Mouse (Mus musculus): ENCODE results near the gene Cavin3.
"Not testable (repeated sequence)": the region's sequence is repeated elsewhere in the genome, so short reads cannot be mapped to it uniquely, and the experiment has no call there.

The Cavin3 gene

DNA sequence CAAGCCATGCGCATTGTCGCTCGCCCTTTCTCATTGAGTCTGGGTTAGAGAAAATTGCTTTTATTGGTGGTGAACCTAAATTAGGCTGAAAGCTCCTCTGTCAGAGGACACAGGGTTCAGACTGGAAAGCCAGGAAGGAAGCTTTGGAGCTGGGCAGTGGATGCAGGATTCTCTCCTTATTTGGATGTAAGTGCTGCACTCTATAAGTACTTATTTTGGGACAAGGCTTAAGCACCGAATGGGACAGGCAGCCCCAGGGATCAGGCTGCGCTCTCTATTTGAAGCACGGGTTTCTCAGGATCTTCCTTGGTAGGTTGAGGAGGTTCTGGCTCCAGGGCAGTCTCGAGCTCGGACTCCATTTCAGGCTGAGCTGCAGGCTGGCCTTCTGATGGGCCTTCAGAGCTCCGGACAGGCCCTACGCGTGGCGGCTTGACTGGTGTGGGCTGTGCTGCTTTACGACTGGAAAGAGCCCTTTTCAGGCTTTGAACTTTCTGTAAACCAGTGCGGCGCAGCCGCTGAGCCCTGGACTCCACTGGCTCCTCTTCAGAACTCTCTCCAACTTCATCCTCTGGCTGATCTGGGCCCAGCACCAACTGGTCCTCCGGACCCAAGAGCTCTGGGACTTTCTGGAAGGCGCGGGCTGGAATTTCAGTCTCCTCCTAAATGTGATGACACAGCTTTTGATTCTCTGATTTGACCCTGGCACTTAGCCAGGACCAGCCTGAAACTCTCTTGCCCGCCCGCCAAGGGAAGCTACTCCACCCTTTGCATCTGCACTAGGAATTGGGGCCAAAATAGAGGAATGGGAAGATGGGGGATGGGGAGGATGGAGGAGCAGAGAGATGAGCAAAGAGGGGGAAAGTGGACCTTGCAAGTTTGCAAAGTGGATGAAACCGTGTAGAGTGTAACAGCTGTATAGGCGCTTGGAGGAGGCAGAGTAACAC lies 1.3 kb downstream of the Cavin3 start:
- no peak for DNase-seq (ENCODE audit: low read depth, low spot score)

DNA sequence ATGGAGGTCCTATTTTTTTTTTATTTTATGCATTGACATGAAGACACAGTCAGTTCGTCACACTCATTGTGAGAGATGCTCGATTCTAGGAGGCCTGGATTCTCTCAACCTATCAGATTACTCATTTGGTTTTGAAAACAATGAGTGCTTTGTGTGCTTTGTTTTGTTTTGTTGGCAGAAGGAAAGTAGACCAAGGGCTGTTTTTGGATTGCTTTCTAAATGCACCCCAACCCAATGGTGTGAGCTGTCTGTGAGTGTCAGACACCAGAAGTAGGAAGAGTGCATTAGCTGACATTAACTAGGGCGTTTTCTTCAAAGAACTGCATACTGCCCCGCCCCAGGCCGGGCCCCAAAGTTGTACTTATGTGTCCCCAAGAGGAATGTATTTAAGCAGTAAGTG lies 2.0 kb downstream of the Cavin3 start:
- DNase-seq (ENCODE audit: low read depth, low spot score), result no peak

DNA sequence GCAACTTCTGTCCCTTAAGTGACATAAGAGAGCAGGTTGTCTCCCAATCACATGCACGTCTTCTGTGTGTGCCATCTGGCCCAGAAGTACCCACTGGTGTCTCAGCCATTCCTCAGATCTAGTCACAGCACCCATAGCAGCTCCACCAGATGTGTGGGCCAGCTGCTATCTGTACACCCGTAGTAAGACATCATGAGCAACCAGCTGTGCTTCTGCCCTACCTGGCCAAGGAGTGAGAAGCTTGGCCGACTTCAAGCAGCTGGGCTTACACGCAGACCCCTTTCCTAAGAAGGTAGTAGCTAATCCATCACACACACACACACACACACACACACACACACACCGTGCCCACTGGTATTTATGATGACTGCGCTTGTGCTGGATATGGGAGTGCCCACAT lies 2.9 kb downstream of the Cavin3 start:
- DNase-seq (ENCODE audit: low read depth, low spot score), result no peak

DNA sequence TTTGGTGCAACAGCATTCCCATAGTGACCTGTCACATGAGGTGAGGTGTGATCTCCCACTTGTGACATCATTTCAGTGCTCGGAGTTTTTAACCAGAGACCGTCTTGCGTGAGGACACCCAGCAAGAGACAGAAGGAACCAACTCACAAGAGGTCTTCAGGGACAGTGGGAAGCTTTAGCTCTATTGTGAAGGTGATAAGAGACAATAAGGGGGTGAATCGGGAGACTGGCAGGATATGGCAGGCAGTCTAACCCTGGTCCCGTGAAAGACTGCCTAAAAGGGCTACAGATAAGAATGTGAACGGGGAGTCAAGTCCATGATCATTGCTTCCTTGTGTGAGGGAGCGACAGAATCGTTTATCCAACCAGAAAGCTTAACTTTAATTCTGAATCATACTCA lies 3.8 kb downstream of the Cavin3 start:
- no peak for DNase-seq (ENCODE audit: low read depth, low spot score)

DNA sequence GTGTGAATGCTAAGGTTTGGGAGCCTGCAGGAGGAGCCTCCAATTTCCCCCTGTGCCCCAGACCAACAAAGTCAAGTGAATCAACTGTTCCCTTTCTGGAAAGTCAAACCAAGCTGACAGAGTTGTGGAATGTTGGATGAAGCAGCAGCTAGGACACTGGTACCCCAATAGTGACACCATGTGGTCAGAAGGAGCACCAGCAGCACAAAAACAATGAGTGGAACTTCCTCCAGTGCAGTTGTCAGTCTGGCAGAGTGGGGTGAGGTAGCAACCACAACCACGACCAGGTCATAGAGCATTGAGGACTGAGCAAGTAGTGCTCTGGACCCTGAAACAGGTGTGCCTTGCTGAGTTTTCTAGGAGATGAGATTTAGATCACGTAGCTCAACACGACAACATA lies 4.3 kb downstream of the Cavin3 start:
- DNase-seq (ENCODE audit: low read depth, low spot score), result peak; percentile 29

DNA sequence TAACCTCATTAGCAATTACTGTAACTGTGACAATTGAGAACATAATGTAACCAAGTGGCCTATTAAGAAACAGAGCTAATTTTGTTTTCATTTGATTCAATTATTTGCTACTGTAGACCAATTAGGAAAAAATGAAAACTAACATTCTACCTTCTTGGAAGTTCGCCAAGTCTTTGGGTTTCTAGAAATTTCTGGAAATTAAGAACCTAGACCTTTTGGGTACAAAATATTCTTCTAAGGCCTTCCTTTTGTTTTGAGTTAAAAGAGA lies 4.7 kb downstream of the Cavin3 start:
- no peak for DNase-seq (ENCODE audit: low read depth, low spot score)

DNA sequence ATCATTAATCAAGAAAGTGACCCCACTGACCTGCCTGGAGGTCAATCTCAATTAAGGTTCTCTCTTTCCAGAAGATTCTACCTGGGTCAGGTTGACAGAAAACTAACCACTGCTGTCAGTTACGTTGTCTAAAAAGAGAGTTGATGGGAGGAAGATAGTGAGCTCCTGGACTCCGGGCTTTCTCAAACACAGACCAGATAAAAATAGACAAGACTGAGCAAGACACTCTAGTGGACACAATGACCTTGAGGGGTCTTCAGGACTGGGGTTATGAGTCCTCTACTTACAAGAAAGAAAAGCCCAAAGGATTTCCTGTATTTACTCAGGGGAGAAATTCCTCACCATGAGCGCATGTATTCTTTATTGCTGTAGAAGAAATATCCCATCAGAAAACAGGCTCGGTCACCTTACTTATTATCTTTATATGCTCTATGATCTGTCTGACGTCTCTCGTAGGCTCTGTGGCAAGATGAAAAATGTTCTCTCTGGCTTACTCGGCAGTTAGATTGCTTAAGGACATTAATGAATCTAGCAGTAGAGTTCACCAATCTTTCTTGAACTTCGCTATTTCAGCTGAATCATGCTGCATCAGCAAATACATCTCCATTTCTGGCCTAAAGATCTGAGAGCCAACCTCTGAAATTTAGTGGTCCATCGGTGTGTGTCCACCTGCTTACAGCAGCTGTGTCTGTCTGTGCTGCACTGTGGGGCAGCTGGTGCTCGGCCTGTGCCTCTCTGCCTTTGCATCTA lies 5.2 kb downstream of the Cavin3 start:
- no peak for DNase-seq (ENCODE audit: low read depth, low spot score)

DNA sequence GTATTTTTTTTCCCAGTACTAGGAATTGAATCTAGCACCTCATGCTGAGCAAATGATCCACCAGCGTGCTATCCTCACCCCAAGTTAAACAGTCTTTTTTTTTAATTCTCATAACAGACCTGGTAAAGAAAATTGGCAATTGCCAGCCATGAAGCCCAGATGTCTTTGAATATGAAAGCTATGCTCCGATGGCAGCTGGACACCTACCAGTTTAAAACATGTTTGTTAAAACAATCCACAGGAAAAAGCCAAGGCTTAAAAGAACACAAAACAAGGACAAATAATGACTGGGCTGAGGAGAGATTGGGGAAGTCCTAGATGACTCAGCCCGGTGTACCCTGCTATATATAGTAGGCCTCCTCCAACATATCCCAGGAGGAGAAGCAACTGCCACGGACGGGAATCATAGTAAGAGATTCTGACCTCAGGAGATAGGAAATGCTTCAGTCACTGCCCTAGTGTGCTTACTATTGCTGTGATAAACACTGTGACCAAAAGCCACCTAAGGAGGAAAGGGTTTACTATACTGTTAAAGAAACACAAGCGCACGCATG lies 6.6 kb downstream of the Cavin3 start:
- no peak for DNase-seq (ENCODE audit: low read depth, low spot score)

DNA sequence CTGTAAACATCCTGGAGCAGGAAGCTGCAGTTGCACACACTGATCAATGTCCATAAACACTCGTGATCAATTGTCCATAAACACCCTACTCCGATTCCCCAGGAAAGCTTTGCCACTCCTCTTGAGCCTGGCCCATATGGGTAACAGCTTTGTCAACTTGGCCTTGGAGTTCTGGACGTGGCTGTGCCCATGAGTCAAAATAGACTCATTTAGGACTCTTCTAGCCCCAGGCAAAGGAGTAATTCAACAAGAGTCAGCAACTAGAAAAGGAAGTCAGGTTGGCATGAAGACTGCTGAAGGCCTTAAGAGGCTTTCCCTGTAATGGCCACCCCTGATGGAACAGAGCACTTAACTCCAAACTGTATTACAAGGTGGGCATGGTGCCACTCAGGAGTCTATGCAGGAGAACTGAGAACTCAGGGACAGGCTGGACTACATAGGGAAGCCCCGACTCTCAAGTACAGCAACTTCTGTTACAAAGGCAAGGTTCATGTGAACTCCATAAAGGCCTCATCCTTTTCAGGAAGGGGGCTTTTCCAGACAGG lies 7.3 kb downstream of the Cavin3 start:
- no peak for DNase-seq (ENCODE audit: low read depth, low spot score)

DNA sequence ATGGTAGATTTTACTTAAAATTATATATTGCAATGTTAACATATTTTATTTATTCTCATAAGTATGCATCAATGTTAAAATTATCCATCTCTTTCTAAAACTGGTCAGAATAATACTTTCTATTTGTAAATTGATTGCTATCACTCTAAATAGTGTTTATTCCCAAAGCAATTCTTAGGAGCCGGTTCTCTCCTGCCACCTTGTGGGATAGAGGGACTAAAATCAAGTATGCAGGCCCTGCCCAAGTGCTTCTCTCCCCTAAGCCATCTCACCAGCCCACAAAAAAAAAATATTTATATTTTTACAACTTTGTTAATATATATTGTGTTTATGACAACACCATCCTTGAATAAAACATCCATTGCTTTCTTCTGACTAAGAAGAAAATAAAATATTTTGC lies 9.5 kb downstream of the Cavin3 start:
- DNase-seq (ENCODE audit: low read depth, low spot score), result no peak

DNA sequence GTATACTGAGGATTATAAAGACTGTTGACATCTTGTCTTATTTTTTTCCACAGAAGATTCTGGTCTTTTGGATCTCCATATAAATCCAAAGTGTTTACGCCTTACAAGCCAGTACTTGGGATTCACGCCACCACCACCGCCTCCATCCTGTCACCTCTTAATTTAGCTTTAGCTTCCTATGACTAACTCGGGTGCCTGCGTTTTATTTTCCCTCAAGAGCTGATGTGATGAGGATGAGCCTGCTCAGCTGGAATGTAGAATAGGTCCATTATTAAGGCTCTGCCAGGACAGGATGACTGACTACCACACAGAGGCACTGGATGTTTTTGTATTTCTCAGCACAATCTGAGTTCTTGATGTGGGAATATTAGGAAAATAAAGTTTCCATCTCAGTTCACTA lies 16.6 kb downstream of the Cavin3 start:
- DNase-seq (ENCODE audit: low read depth, low spot score), result not testable (repeated sequence)

DNA sequence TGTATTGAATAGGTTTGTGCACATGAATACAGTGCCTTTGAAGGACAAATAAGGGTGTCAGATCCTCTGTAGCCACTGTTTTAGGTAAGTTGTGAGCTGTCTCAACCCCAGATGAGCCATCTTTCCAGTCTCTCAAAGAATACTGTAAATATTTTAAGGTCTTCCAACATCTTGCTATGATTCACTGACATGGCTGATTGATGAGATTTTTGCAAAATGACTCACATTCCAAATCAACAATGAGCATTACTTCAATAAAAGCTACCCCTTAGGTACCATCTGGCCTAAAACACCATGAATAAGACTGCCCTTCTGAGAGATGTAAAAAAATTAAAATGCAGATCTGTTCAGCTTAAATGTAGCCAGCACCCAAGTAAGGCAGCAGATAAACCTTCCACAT lies 23.6 kb downstream of the Cavin3 start:
- no peak for DNase-seq (ENCODE audit: low read depth, low spot score)

DNA sequence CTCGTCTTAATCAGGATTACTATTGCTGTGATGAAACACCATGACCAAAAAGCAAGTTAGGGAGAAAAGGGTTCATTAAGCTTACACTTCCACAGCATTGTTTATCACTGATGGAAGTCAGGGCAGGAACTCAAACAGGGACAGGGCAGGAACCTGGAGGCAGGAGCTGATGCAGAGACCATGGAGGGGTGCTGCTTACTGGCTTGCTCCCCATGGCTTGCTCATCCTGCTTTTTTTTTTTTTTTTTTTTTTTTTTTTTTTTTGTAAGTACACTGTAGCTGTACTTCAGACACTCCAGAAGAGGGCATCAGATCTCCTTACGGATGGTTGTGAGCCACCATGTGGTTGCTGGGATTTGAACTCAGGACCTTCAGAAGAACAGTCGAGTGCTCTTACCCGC lies 28.8 kb downstream of the Cavin3 start:
- DNase-seq (ENCODE audit: low read depth, low spot score), result not testable (repeated sequence)

DNA sequence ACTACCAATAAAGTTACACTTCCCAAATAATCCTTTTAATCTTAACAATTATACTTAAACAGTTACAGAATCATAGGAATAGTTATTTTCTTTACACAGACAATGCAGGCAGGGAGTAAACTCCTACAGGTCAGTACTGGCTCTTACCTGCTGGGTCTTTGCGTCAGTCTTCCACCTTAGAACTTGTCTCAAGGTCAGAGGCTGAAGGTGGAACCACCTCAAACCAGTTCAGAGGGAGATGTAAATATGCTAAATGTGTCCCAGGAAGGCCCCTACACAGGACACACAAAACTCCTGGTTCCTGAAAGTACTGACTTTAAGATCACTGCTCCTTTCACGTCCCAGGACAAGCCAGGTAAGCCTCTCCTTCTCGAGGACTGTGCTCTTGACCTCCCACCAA lies 37.0 kb downstream of the Cavin3 start:
- DNase-seq (ENCODE audit: low read depth, low spot score), result no peak

DNA sequence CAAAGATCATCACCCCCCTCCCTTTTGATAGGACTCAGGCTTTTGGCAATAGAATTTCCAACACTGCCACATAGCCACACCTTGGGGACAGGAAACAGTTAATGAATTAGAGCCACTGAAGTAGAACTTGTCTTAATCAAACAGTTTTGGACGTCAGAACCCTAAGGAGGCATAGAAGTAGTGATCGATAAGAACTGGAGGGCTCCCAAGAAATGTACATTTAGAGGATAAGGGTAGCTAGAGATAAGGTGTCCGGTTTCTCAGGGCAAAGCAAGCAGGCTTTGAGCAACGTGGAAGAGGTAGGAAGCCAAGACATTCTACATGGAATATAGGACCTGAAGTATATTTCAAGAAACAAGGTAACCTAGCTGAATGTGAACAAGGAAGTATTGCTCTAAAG lies 40.7 kb downstream of the Cavin3 start:
- no peak for DNase-seq (ENCODE audit: low read depth, low spot score)

DNA sequence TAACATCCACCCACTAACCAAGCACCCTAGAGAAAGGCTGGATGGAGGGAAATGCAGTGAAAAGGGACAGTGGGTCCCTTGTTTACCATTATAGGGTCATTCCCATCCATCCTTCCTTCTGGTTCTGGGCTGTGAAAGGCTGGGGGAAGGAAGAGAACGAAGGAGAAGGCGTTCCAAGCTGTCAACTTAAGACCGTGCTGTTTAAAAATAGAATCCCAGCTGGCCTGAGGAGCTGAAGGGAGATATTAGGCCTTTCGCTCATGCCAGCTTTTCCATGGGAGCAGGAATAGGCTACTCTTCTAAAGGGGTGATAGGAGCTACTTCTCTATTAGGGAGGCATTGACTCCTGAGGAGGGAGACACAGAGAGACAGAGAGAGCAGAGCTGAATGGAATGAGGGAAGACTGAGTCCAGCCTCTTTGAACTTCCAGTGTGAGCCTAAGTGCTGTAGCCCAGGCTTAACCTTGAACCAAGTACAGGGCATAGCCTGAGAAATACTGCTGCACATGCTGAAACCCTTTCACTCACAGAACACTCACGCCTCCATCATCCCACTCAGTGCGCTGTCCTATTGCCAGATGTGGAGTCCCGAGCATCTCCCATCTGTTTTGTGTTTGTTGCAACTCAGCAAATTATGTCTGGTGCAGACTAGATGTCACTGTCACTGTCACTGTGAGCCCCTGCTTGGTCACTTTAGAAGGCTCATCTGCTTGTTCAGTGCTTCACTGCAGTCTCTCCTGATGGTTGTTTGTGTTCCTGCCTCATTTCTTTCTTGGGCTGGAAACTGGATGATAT lies 43.9 kb downstream of the Cavin3 start:
- no peak for DNase-seq (ENCODE audit: low read depth, low spot score)

DNA sequence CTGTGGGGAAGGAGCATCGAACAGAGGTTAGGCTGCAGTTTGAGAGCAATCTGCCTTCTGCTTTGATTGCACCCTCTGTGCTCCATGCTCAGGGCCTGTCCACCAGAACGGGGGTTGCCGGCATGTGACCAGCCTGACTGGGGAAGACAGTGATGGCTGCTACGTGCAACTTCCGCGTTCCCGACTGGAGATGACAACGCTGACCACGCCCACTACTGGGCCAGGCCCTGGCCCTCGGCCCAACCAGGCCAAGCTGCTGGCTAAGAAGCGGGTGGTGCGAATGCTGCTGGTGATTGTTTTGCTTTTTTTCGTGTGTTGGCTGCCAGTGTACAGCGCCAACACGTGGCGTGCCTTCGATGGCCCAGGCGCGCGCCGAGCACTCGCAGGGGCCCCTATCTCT lies 47.3 kb downstream of the Cavin3 start:
- no peak for DNase-seq (ENCODE audit: low read depth, low spot score)

DNA sequence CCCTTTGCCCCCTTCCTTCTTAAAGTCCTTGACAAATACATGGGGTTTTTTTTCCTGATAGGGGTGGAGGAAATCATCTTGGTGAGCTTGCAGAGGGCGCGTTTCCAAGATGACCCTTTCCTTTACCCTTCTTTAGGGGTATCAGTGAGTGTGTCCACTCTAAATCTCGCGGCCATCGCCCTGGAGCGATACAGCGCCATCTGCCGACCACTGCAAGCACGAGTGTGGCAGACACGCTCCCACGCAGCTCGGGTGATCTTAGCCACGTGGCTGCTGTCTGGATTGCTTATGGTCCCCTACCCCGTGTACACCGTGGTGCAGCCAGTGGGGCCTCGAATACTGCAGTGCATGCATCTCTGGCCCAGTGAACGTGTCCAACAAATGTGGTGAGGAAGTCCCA lies 48.2 kb downstream of the Cavin3 start:
- no peak for DNase-seq (ENCODE audit: low read depth, low spot score)

DNA sequence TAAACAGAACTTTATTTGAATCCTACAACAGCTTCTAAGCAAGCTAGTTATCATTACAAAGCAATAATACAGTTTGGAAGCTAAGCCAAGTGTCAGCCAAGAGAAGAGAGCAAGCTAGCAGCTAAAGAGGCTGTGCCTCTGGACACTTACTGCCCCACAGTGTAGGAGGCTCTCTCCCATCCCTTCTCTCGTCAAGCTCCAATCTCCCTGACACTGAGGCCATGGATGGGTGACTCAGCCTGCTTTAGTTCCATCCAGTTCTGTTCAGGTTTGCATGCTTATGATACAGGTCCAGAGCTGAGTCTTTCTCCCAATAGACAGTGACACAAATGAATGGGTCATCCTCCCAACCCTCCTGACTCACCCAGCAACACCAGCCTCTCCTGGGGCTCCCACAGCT lies 50.0 kb downstream of the Cavin3 start:
- DNase-seq (ENCODE audit: low read depth, low spot score), result no peak

All from embryo, embryonic 11.5 days (tissue).